15 mouse cellular contexts compared by ENCODE assay signal in the genomic region with DNA sequence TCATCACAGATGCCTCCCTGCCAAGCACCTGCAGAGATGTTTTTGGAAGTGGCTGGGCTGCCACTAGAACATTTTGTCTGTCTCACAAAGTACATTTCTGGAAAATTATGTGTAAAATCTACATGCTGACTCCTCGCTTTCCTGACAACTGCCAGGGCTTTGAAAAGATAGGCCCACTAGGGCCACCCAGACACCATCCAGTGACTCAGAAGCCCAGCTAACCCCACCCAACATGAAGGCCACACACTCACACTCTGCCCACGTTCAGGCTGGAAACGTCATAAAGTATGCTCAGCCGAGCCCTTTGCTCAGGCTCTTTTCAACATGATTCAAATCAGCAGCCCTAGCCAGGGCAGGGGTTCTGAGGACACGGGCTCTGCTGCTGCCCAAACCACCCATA.
"Had no signal": no experiment of that assay in that cellular context is flagged by ENCODE, and none has a peak within 500 bp of the region (broad histone marks: within the 10 kb centered on the region; RNA-seq: fewer than 3 reads in every experiment).

No protein-coding gene starts in this region.

- H3K4me1 ChIP-seq: limb, embryonic 15.5 days; liver, embryonic 12.5 days; midbrain, embryonic 10.5 days; neural tube, embryonic 15.5 days had no signal

- H3K9ac ChIP-seq: limb, embryonic 15.5 days; liver, embryonic 12.5 days; lung, embryonic 14.5 days; neural tube, embryonic 15.5 days had no signal

- H3K36me3 ChIP-seq: limb, embryonic 15.5 days; liver, embryonic 12.5 days; midbrain, embryonic 10.5 days had no signal

- H3K4me3 ChIP-seq: limb, embryonic 15.5 days; liver, embryonic 12.5 days; midbrain, embryonic 10.5 days; myocyte; neural tube, embryonic 15.5 days had no signal

- DNase-seq: kidney, adult 9 months; kidney, postnatal 36 days; lung, embryonic 14.5 days; lung, postnatal 10 days; lung, postnatal 4 days; midbrain, embryonic 14.5 days; thymus, postnatal 4 days had no signal

- H3K27me3 ChIP-seq: limb, embryonic 15.5 days; neural tube, embryonic 15.5 days had no signal

- H3K9me3 ChIP-seq: limb, embryonic 15.5 days; liver, embryonic 12.5 days; midbrain, embryonic 10.5 days; neural tube, embryonic 15.5 days had no signal

- H3K4me2 ChIP-seq: limb, embryonic 15.5 days; liver, embryonic 12.5 days; lung, embryonic 14.5 days; neural tube, embryonic 15.5 days had no signal

- ATAC-seq: intestine, embryonic 16.5 days; liver, embryonic 12.5 days had no signal

- H3K27ac ChIP-seq: kidney, postnatal 0 days; limb, embryonic 15.5 days; liver, embryonic 12.5 days; midbrain, embryonic 10.5 days; neural tube, embryonic 15.5 days; stomach, postnatal 0 days had no signal
